In genomic region chr16:31551416-31552151, GRCm38 (mm10) we compare ENCODE assay signal across 10 mouse cellular contexts.
DNase-seq lines count a peak whose midpoint lies in the region; ATAC-seq and TF ChIP-seq lines count a peak whose summit lies in the region.
"Had no signal": no experiment of that assay in that cellular context is flagged by ENCODE, and none has a peak within 500 bp of the region (broad histone marks: within the 10 kb centered on the region; RNA-seq: fewer than 3 reads in every experiment).

No protein-coding gene starts in this region.

- no peaks in the 10 kb centered on the region for H3K9me3 ChIP-seq in hindbrain, postnatal 0 days (ENCODE audit: low read length)
- H3K9me3 ChIP-seq in hindbrain, embryonic 16.5 days (ENCODE audit: control insufficient read depth, low read length), result no peaks in the 10 kb centered on the region
- no peaks in the 10 kb centered on the region for H3K9me3 ChIP-seq in forebrain, embryonic 13.5 days (replicated peaks)
- H3K9me3 ChIP-seq: liver, embryonic 15.5 days had no signal

- H3K27me3 ChIP-seq in hindbrain, postnatal 0 days (ENCODE audit: insufficient read depth, low read length), result no peaks in the 10 kb centered on the region
- H3K27me3 ChIP-seq in hindbrain, embryonic 16.5 days (replicated peaks; ENCODE audit: control insufficient read depth, insufficient read depth, low read length), result no peaks in the 10 kb centered on the region
- no peaks in the 10 kb centered on the region for H3K27me3 ChIP-seq in forebrain, embryonic 13.5 days

- H3K9ac ChIP-seq in hindbrain, postnatal 0 days (replicated peaks; ENCODE audit: low read length), result no peak overlapping the region
- no peak overlapping the region for H3K9ac ChIP-seq in hindbrain, embryonic 16.5 days (ENCODE audit: low read depth, low read length)
- H3K9ac ChIP-seq in forebrain, embryonic 13.5 days, result no peak overlapping the region
- H3K9ac ChIP-seq: liver, embryonic 15.5 days had no signal

- no peak overlapping the region for H3K4me2 ChIP-seq in hindbrain, postnatal 0 days (ENCODE audit: low read depth, low read length)
- no peak overlapping the region for H3K4me2 ChIP-seq in hindbrain, embryonic 16.5 days (ENCODE audit: low read length)
- H3K4me2 ChIP-seq in forebrain, embryonic 13.5 days, result no peak overlapping the region
- H3K4me2 ChIP-seq: liver, embryonic 15.5 days had no signal

- peak; percentile 42 for DNase-seq in hindbrain, postnatal 0 days (ENCODE audit: low spot score)
- peak; percentile 74 for DNase-seq in brain, embryonic 14.5 days (ENCODE audit: low read depth)
- DNase-seq in lung, postnatal 10 days, result peak; percentile 14
- DNase-seq in frontal cortex, postnatal 14 days (ENCODE audit: low spot score in 2 of 2), result no peak
- DNase-seq in right cerebral cortex, adult 2 months (ENCODE audit: low spot score in 2 of 2), result no peak
- no peak for DNase-seq in layer of hippocampus, postnatal 36 days
- DNase-seq: adrenal gland, adult 2 months had no signal

- TF ChIP-seq POLR2A in brain, embryonic 14.5 days (IDR thresholded peaks at IDR 0.05; ENCODE audit: borderline replicate concordance, extremely low read depth, insufficient read depth, insufficient read length, poor library complexity, severe bottlenecking), result no peak

- H3K36me3 ChIP-seq in hindbrain, postnatal 0 days (ENCODE audit: insufficient read depth, low read length), result no peaks in the 10 kb centered on the region
- no peaks in the 10 kb centered on the region for H3K36me3 ChIP-seq in hindbrain, embryonic 16.5 days (ENCODE audit: control insufficient read depth, insufficient read depth, low read length)
- no peaks in the 10 kb centered on the region for H3K36me3 ChIP-seq in forebrain, embryonic 13.5 days (ENCODE audit: poor library complexity, severe bottlenecking)
- H3K36me3 ChIP-seq: liver, embryonic 15.5 days had no signal

- 28% methylated on average over 11 of the region's 11 CpGs for WGBS in hindbrain, postnatal 0 days
- WGBS in hindbrain, embryonic 16.5 days, result 32% methylated on average over 11 of the region's 11 CpGs
- WGBS in forebrain, embryonic 13.5 days, result 27% methylated on average over 11 of the region's 11 CpGs

- H3K4me3 ChIP-seq in hindbrain, postnatal 0 days (ENCODE audit: low read length), result no peak overlapping the region
- H3K4me3 ChIP-seq in hindbrain, embryonic 16.5 days (ENCODE audit: low read length), result no peak overlapping the region
- H3K4me3 ChIP-seq in forebrain, embryonic 13.5 days, result no peak overlapping the region
- H3K4me3 ChIP-seq: liver, embryonic 15.5 days had no signal

- H3K4me1 ChIP-seq in hindbrain, postnatal 0 days (ENCODE audit: insufficient read depth, low read length), result 0 out of 2 replicates have a peak, but pooled peaks cover 3% of the 10 kb centered on the region
- peaks cover 5% of the 10 kb centered on the region; the same call in 1 of the 2 replicates for H3K4me1 ChIP-seq in hindbrain, embryonic 16.5 days (ENCODE audit: control insufficient read depth, insufficient read depth, low read depth, low read length)
- peaks cover 39% of the 10 kb centered on the region for H3K4me1 ChIP-seq in forebrain, embryonic 13.5 days

- ATAC-seq in hindbrain, postnatal 0 days, result peak; percentile 53
- no peak for ATAC-seq in hindbrain, embryonic 16.5 days
- ATAC-seq in forebrain, embryonic 13.5 days, result no peak

- TF ChIP-seq CTCF in hindbrain, postnatal 0 days (IDR thresholded peaks at IDR 0.05; ENCODE audit: low read depth), result no peak
- TF ChIP-seq CTCF in brain, embryonic 14.5 days (IDR thresholded peaks at IDR 0.05; ENCODE audit: borderline replicate concordance, extremely low read depth, insufficient read depth, insufficient read length), result no peak

- H3K27ac ChIP-seq in hindbrain, postnatal 0 days, result no peak overlapping the region
- no peak overlapping the region for H3K27ac ChIP-seq in hindbrain, embryonic 16.5 days (ENCODE audit: low read depth, low read length)
- peak overlapping the region; percentile 59 for H3K27ac ChIP-seq in forebrain, embryonic 13.5 days
- H3K27ac ChIP-seq: liver, embryonic 15.5 days had no signal

Comparison
In these comparisons a context has a peak if more than half of its experiments do, and no peak if none do; other contexts are left out.
1. DNase-seq: peak in hindbrain, postnatal 0 days (single experiment), brain, embryonic 14.5 days (single experiment) and lung, postnatal 10 days (single experiment); none in frontal cortex, postnatal 14 days (0 of 2), right cerebral cortex, adult 2 months (0 of 2) and layer of hippocampus, postnatal 36 days (0 of 2).